Mouse (Mus musculus) thymus, adult 2 months (tissue): ENCODE measurements around the gene Gm15217.

ENCODE experiments used
- CTCF ChIP-seq: fragments of 200-500 bp; IDR thresholded peaks from 2 replicates; pipeline ENCODE4 v1.5.1; 2012; ENCODE audit warnings: mild to moderate bottlenecking, control low read depth, low read length, moderate library complexity, borderline replicate concordance; ENCODE audit not compliant: control insufficient read depth, poor library complexity, insufficient read depth; ENCODE audit errors: extremely low read depth
- POLR2A ChIP-seq: fragments of 200-500 bp; IDR thresholded peaks from 2 replicates; pipeline ENCODE4 v1.6.1; 2012; ENCODE audit warnings: mild to moderate bottlenecking, low read length, control low read depth, moderate library complexity; ENCODE audit not compliant: control insufficient read depth, poor library complexity, insufficient read depth; ENCODE audit errors: extremely low read depth

GRCm38 (mm10) chr14:46387357-46387671, 8.1 kb downstream of the Gm15217 start:
- no peak for TF ChIP-seq CTCF
- no peak for TF ChIP-seq POLR2A
